Comparison of ENCODE assay signal across 9 mouse cellular contexts in the genomic region with DNA sequence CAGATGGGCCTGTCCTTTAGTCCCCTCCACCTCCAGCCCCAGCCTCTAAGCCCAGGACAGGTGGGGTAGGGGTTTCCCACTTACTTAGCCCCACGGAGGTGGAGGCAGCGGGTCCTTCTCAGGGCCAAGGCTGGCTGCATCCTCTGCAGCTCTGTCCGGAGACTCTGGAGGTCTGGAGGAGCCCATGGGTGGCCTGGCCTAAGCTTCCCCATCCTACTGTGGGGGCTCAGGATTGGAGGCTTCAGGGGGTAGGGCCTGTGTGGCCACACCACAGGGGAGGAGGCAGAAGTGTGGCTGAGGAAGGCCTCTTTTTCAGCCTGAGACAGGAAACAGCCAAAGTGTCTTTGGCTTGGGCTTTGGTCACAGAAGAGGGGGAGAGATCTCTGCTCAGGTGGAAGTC. TPM values are rescaled to one million over a fixed set of nuclear protein-coding genes. Genes with fewer than 3 reads are reported as not detected.
DNase-seq lines count a peak whose midpoint lies in the region; ATAC-seq lines count a peak whose summit lies in the region.
"Had no signal": no experiment of that assay in that cellular context is flagged by ENCODE, and none has a peak within 500 bp of the region (broad histone marks: within the 10 kb centered on the region; RNA-seq: fewer than 3 reads in every experiment).

No protein-coding gene starts in this region.

- no peak overlapping the region for H3K4me2 ChIP-seq in embryonic facial prominence, embryonic 12.5 days (replicated peaks)

- no peak overlapping the region for H3K27ac ChIP-seq in embryonic facial prominence, embryonic 12.5 days

- peak; percentile 10 for DNase-seq in kidney, adult 18-20 months
- DNase-seq in kidney, postnatal 10 days: no peak
- peak; percentile 43 for DNase-seq in induced T-regulatory cell, adult 2 months (ENCODE audit: low read depth)
- no peak for DNase-seq in yolk sac, embryonic 10.5 days (ENCODE audit: low spot score)
- DNase-seq in adipocyte (ENCODE audit: low spot score) (no peak), MN1 (ENCODE audit: low spot score) (no peak)

- peaks cover 15% of the 10 kb centered on the region for H3K36me3 ChIP-seq in embryonic facial prominence, embryonic 12.5 days
- H3K36me3 ChIP-seq: G1E had no signal

- peaks cover 24% of the 10 kb centered on the region for H3K4me1 ChIP-seq in embryonic facial prominence, embryonic 12.5 days

- no peak overlapping the region for H3K4me3 ChIP-seq in embryonic facial prominence, embryonic 12.5 days

- ATAC-seq in embryonic facial prominence, embryonic 12.5 days (ENCODE audit: insufficient number of reproducible peaks, insufficient read depth, low FRiP score, low TSS enrichment): no peak
- 0 out of 2 replicates have a peak, but pooled peaks have one; percentile 9 for ATAC-seq in megakaryocyte-erythroid progenitor cell, adult 5-6 weeks (replicated peaks; ENCODE audit: low FRiP score, low TSS enrichment, poor library complexity, severe bottlenecking)

- WGBS in embryonic facial prominence, embryonic 12.5 days: 83% methylated on average over 3 of the region's 3 CpGs

- no peaks in the 10 kb centered on the region for H3K27me3 ChIP-seq in embryonic facial prominence, embryonic 12.5 days

- H3K9ac ChIP-seq in embryonic facial prominence, embryonic 12.5 days: peak overlapping the region; percentile 24; the same call in 1 of the 2 replicates

- no peaks in the 10 kb centered on the region for H3K9me3 ChIP-seq in embryonic facial prominence, embryonic 12.5 days
- H3K9me3 ChIP-seq: G1E had no signal

RNA-seq across cellular contexts. Expression of a gene that starts 10.4 kb away (rescaled TPM):
- 12.3 and 13.8 TPM in 2 replicates for polyA plus RNA-seq in embryonic facial prominence, embryonic 12.5 days (2016; fragmentation: Nextera tagmentation; extraction: Ambion mirVana)
- 6.9 and 8.4 TPM in 2 replicates for total RNA-seq in megakaryocyte-erythroid progenitor cell, adult 5-6 weeks (2014; fragmentation: Nextera tagmentation)
- total RNA-seq in megakaryocyte-erythroid progenitor cell, adult 5-6 weeks (2017): 3.3 and 3.8 TPM in 2 replicates

RNA-seq across cellular contexts. Expression of a gene that starts 38.7 kb away (rescaled TPM):
- 504 and 505 TPM in 2 replicates for polyA plus RNA-seq in embryonic facial prominence, embryonic 12.5 days (2016; fragmentation: Nextera tagmentation; extraction: Ambion mirVana)
- total RNA-seq in megakaryocyte-erythroid progenitor cell, adult 5-6 weeks (2014; fragmentation: Nextera tagmentation): 253 and 273 TPM in 2 replicates
- total RNA-seq in megakaryocyte-erythroid progenitor cell, adult 5-6 weeks (2017): 220 and 233 TPM in 2 replicates

Comparison
In these comparisons a context has a peak if more than half of its experiments do, and no peak if none do; other contexts are left out.
1. DNase-seq: peak in kidney, adult 18-20 months (single experiment) and induced T-regulatory cell, adult 2 months (single experiment); none in kidney, postnatal 10 days (single experiment), yolk sac, embryonic 10.5 days (single experiment), adipocyte (single experiment) and MN1 (single experiment).